Mouse (Mus musculus) ES-E14 (cell line): ENCODE data around the gene Zfp641.

Source experiments
- CHD2 ChIP-seq: IDR thresholded peaks from 2 replicates; pipeline ENCODE4 v1.6.1; 2014; ENCODE audit warnings: mild to moderate bottlenecking, low read depth, low read length, inconsistent platforms
- ZC3H11A ChIP-seq: IDR thresholded peaks from 2 replicates; pipeline ENCODE4 v1.6.1; 2012; ENCODE audit warnings: low read depth, mild to moderate bottlenecking, inconsistent platforms, low read length, borderline replicate concordance

- TF ChIP-seq ZC3H11A (no peak), CHD2 (no peak)
Measured at GRCm38 (mm10) chr15:98315703-98316102, 19.7 kb upstream of the Zfp641 start.
